Mouse (Mus musculus): ENCODE results near the gene Acvr1.

The Acvr1 gene

DNA sequence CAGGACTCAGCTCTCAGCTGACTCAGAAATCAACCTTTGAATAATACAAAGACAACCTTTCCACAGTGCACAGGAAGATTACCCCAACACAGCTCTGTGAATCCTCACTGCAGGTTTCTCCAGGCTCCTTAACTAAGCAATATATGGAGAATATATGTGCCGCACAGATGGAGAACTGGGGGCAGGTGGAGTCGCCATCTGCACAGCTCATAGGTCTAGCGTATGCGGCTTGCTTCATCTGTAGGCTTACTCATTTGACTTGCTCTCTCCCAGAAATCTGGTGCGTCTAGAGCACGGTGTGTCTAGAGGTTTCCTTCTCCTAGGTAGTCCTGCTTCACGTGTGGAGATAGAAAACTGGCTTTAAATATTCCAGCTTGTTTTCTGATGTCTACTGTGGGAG lies 134.7 kb downstream of the Acvr1 start:
- in situ Hi-C loops (cut with MboI; ENCODE audit: unreplicated experiment in 2 of 2), result no loop called here

DNA sequence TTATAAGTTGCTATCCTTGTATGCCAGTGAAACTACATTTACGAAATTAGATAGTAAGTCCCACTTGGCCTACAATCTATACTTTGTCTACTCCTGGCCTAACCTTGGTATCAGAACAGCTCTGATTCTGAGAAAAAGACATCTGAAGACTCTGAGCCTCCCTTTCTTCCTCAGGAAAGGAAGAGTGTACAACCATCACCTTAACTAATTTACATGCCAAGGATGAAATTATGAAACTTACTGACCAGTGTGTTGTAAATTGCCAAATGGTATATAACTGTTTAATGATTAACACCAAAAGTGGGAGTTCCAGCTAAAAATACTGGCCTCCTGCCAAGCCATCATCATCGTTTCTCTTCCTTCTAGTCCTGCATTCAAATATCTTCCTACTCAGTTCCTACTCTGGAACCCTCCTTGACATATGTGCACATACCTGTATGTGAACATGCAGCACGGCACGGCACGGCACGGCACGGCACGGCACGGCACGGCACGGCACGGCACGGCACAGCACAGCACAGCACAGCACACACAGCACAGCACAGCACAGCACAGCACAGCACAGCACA lies 141.4 kb downstream of the Acvr1 start:
- in situ Hi-C loops (cut with MboI; ENCODE audit: unreplicated experiment in 2 of 2), result loop anchor here (10.0 kb wide), 2 partner anchors 241 to 271 kb away; no protein-coding TSS in a partner anchor

DNA sequence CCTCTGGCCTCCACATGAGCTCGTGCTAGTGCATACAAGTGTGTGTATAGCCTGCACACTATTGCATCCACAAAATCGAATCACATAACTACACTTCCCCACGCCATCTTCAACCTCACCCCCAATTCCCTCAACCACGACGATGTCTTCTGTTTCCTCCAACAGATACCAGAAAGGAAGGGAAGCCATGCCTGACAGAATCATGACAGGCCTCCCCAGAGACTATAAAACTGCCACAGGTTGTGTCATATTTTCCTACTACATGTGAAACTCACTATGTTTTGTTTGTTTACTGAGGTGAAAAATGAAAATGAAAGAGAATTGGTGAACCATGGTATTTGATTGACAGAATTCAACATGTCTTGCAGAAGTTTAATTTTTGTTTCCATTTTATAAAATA lies 143.6 kb downstream of the Acvr1 start:
- in situ Hi-C loops (cut with MboI; ENCODE audit: unreplicated experiment in 2 of 2), result loop anchor here (10.0 kb wide), 2 partner anchors 239 to 269 kb away; no protein-coding TSS in a partner anchor

DNA sequence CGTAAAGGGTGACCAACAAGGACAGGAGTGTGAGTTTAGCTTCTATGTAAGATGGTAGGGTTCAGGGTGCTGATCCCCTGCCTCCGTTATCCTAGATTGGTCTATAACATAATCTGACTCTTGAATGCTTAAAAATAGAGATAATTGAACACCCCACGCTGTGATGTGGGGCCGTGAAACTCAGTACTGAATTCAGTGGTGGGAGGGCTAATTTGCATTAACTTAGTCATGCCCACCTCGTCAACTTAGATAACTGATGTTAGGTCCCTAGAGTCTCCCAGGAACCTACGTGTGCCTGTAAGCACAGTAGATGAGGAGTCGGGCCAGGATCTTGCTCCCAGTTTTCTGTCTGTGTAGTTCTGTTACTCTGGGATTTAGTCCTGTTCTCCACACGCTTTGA lies 147.4 kb downstream of the Acvr1 start:
- in situ Hi-C loops (cut with MboI; ENCODE audit: unreplicated experiment in 2 of 2), result loop anchor here (10.0 kb wide), 2 partner anchors 225 to 365 kb away; partner anchors contain the start of genes Cytip (in 1 of the 2) and Ermn (in 1 of the 2)

DNA sequence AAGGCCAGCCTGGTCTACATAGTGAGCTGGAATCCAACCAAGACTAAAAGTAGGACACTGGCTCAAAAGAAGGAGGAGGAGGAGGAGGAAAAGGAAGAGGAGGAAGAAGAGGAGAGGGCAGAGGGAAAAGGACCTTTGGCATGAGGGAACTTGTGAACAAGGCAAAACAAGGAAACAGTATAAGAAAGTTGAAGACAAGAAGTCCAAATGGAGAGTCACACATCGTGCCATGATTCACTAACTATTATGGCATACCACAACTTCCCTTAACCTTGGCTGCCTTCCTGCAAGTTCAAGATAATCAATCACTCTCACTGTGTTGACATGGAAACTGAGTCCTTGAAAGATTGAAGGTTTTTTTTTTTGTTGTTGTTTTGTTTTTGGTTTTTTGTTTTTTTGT lies 148.8 kb downstream of the Acvr1 start:
- in situ Hi-C loops (cut with MboI; ENCODE audit: unreplicated experiment in 2 of 2), result loop anchor here (10.0 kb wide), 2 partner anchors 223 to 363 kb away; partner anchors contain the start of genes Cytip (in 1 of the 2) and Ermn (in 1 of the 2)

DNA sequence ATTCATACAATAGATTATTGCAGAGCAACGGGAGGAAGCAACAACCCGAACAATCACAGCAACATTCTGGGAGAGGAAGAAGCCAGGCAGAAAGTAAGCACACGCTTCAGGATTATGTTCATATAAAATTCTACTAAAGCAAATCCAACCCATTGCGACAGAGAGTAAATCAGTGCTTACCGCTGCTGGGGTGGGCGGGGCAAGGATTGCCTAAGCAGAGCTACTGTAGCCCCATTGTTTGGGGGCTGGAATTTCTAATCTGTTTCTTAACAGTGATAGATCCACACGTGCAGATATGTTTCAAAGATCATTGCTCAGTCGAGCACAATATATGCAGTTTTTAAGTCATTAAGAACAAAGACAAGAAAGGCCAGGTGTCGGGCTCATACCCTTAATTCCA lies 149.3 kb downstream of the Acvr1 start:
- in situ Hi-C loops (cut with MboI; ENCODE audit: unreplicated experiment in 2 of 2), result loop anchor here (10.0 kb wide), 2 partner anchors 223 to 363 kb away; partner anchors contain the start of genes Cytip (in 1 of the 2) and Ermn (in 1 of the 2)

DNA sequence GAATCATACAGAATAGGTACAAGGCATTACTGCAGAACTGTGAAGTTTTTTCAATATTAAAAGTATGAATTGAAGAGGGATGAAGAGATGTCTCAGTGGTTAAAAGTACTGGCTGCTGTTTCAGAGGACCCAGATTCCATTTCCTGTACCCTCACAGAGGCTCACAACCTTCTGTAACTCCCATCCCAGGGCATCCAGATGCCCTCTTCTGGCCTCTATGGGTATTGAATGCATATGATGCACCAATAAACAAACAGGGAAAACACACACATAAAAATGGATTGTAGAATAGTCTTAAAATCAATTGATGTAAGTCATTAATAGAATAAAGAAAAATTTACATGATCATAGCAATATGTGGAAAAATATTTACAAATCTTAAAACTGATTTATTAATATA lies 151.9 kb downstream of the Acvr1 start:
- in situ Hi-C loops (cut with MboI; ENCODE audit: unreplicated experiment in 2 of 2), result loop anchor here (10.0 kb wide), 2 partner anchors 220 to 360 kb away; partner anchors contain the start of genes Cytip (in 1 of the 2) and Ermn (in 1 of the 2)

DNA sequence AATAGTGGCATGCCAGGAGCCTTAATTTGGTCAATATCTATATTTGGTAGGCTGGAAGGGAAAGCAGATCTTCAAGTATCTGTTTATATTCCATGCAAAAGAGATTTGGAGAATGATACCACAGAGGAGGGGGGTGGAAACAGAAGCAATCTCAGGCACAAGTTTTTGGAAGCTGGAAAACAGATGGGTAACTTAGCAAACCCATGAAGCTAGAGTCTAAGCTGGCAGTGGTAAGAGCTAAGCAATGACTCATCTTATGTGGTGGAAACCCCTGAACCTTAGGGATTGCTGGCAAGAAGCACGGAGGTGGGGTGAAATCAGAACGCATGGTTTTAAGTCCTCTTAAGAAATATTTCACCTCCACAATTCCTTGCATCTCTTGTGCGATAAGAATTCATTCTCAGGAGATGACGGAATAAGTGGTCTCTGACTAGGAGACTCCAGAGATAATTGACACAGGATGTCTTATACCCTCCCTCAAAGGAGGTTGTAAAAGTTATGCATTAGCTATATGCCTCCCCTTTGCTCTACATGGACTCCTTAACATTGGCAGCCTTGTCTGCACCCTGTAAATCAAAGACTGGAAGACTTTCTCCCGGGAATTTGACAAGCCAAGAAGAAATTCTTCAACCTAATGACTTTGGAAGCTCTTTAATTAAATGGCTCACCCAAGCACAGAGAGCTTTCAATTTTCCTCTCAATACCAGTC lies 157.9 kb downstream of the Acvr1 start:
- in situ Hi-C loops (cut with MboI; ENCODE audit: unreplicated experiment in 2 of 2), result loop anchor here in 1 of 2 experiments (10.0 kb wide), 1 partner anchor 114 kb away; no protein-coding TSS in a partner anchor

DNA sequence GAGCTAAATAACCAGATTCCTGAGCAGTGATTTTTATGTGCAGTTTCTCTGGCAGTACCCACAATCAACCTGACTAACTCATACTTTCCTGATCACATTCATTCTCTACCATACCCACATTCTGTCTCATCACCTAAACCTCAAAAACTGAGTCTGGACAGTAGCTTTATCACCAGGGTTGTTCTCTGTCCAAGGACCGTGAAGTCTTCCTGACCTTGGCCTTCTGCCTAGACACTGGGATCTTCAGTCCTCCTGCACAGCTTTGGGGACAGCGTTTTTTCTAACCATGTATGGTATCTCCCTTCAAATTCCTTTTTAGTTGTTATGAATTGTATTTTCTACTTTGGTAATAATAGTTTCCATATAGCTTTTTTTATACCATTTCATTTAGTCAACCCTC lies 163.5 kb downstream of the Acvr1 start:
- in situ Hi-C loops (cut with MboI; ENCODE audit: unreplicated experiment in 2 of 2), result loop anchor here in 1 of 2 experiments (10.0 kb wide), 1 partner anchor 109 kb away; no protein-coding TSS in a partner anchor

DNA sequence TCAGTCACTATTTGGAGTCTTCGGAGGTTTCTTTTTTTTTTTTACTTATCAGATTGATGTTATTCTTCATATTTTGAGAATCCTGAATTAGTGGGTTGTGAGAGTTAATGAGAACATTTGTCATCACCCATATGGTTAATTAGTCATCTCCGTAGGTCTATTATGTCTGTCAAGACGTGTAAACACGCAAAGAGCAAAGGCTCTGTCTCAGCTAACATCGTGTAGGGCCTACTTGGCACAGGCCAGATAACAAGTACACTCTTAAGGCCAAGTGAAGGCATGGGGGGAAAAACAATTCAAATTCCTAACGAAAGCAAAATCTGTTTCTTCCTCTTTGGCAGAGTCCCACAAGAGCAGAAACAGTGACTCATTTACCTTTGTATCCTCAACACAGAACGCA lies 178.4 kb downstream of the Acvr1 start:
- in situ Hi-C loops (cut with MboI; ENCODE audit: unreplicated experiment in 2 of 2), result no loop called here

DNA sequence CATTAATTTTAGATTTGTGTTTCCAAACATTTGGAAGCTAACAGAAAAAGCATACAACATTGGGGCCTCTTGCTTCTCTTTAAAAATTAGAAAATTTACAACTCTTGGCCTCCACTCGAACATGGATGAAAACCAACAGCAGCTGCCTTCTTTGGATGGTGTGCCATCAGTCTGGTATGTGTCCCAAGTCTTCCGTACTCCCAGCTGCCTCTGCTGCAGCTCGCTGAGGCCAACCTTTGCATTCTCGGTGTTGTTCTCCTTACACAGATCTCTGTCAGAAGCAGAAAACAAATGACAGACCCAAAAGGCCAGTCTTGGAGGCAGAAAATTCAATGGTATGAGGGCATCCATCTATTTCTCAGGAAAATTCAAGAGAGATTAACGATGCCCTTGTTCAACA lies 186.9 kb downstream of the Acvr1 start:
- in situ Hi-C loops (cut with MboI; ENCODE audit: unreplicated experiment in 2 of 2), result no loop called here

DNA sequence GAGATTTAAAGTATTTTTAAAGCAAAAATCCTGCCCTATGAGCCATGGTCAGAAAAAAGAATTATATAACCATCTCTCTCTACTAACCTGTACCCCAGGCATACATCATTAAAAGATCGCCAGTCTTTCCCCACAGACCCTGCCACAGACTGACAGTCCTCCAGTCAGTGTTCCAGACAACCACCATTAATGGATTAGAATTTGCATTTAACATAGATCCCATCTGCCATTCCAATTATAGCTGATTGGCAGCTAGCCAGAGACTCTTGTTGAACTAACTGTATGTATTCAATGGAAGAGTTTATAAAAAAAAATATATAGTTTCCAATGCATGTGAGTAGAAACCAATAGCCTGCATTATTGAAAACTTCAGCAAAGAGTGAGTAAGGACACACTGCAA lies 187.5 kb downstream of the Acvr1 start:
- in situ Hi-C loops (cut with MboI; ENCODE audit: unreplicated experiment in 2 of 2), result no loop called here

DNA sequence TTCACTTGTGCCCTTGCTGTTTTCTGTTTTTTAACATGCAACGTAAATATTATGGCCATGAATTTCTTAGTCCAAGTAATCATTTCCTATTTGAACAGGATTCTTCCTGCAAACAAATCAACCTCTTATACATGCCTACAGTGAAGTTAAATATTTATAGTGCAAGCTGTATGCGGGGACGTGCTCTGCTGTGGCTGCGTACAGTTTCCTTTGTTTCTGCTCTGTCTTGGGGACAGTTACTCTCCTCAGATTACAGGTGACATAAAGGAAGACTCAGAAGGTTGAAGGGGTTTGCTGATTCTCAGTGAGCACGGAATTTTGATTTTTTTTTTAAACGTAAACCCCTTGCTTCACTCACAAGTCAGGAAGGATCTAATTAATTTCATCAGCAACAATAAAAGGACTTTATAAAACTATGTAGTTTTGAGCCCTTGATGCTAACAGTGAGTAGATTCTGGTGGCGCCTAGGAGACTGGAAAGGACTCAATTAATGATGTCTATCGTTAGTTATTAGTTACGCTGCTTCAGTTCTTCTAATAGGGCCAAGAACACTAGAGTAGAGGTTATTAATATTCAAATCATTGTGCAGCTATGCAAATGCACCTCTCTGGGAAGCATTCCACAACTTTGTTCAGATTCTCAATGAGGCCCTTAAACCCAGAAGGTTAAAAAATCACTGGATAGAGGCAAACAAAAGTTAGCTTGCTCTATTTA lies 189.4 kb downstream of the Acvr1 start:
- in situ Hi-C loops (cut with MboI; ENCODE audit: unreplicated experiment in 2 of 2), result no loop called here

DNA sequence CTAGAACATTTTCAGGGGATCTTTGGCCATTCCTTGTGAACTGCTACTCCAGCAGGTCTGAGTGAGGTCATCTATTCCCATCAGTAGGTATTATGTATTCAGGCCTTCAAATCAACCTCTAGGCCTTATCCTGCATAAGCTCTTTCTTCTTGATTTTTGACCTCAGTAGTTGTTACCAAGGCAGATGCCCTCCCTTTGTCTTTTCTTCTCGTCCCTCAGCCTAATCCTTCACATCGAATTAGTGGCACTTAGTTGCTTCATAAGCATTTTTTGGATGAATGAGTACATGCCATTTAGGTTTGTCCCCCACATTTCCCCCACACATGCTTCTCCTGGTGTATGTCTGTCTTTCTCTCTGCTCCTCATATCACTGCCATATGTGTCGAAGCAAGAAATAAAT lies 200.8 kb downstream of the Acvr1 start:
- in situ Hi-C loops (cut with MboI; ENCODE audit: unreplicated experiment in 2 of 2), result no loop called here

DNA sequence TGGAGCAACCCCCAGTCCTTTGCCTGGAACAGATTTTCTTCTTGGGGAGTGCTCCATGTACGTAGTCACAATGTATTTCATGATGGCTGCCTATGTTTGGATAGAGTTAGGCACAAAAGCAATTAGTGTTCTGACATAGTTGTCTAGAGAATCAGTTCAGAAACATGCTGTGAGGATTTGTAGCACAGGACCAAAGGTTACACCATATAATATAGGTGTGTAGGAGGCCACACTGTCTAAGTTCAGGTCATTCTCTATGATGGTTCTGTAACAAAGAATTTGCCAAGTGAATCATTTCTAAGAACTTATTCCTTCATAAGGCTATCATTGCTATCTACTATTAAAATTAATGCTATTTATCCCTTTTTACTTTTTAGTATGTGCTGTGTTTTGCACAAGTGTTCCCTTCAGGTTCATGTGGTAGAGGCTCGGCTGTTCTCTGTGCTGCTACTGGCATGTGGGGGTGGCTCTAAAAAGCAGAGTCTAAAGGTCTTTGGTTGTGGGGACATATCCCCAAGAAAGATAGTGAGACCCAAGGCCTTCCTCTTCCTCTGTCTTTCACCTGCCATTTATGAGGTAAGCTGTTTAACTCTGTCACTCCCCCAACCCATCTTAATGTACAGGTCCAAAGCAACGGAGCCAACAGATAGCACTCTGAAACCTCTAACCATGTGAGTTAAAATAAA lies 205.5 kb downstream of the Acvr1 start:
- in situ Hi-C loops (cut with MboI; ENCODE audit: unreplicated experiment in 2 of 2), result no loop called here

DNA sequence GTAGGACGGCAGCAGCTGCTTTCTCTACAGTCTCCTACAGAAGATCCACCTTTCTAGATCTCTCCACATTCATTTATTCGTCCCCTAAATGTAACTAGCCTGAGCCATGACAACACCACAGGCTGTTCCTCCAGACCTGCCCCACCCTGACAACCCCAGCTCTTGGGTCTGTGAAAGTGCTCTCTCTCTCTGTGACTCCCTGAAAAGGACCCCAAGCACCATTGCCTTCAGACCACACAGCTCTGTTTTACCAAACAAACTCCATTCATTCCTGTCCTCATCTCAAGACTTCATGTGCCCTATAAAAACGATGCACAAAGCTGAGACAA lies 208.9 kb downstream of the Acvr1 start:
- in situ Hi-C loops (cut with MboI; ENCODE audit: unreplicated experiment in 2 of 2), result no loop called here

DNA sequence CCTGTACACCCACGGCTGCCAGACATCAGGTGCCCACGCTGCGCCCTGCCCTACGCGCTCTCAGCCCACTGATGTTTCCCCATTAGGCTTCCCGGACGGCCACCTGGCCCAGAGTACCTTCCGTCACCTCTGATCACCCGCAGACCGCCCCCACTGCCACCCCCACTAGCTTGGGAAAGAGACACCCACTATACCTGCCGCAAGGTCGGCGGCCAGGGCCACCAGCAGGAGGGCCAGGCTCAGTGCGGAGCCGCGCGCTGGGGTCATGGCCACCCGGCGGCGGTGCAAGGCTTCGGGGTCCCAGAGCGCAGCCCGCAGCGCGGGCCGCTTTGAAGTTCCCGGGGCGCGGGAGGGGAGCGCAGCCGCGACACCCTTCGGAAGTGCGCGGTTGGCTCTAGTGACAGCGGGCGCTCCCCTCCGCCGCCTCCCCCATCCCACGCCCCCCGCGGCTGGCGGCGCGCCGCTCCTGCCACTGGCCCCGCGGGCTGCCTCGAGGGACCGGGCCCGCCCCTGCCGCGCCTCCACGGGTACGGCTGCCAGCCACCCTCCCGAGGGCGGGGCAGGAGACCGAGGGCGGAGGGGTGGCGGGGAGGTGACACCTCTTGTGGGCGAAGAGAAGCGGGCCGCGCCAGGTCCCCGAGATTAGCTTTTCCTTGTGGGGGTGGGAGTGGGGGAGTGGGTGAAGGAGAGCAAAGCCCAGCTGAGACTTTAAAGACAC lies 209.4 kb downstream of the Acvr1 start, which contains the start of gene Acvr1c:
Gene Acvr1c, minus strand, starts transcription at position 482 of the 718 bp plus-strand sequence.
- in situ Hi-C loops (cut with MboI; ENCODE audit: unreplicated experiment in 2 of 2), result no loop called here

DNA sequence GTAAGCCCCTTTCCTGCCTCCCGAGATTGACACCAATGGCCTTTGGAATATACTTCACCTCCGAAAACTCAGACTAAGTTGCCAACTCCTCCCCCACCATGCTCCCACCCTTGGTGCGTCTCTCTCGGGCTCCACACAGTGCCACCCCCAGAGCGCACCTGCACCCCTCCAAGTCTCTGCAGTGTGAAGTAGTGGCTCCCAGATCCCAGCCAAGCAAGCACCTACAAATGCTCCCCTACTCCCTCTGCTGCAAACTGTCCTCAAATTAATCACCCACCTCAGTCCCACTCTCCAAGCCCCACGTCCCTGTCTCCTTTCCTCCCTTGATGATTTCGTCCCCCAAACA lies 209.9 kb downstream of the Acvr1 start:
- in situ Hi-C loops (cut with MboI; ENCODE audit: unreplicated experiment in 2 of 2), result no loop called here

DNA sequence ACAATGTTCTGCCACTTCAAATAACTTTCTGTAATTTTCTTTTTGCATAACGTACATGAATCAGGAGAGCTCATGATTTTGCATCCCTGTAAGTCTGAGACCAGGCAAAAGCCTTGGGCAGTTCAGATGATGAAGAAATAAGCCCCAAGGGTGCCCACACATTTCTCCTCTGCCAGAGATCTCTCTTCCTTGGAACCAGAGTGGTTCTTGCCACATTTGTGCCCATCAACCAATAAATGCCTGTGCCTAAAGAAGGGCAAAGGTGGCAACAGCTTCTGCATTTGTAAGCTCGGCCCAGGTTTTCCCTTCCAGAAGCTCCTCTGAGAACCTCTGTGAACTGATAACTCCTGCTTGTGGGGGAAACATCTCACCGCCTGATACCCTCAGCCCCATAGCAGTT lies 212.6 kb downstream of the Acvr1 start:
- in situ Hi-C loops (cut with MboI; ENCODE audit: unreplicated experiment in 2 of 2), result no loop called here

DNA sequence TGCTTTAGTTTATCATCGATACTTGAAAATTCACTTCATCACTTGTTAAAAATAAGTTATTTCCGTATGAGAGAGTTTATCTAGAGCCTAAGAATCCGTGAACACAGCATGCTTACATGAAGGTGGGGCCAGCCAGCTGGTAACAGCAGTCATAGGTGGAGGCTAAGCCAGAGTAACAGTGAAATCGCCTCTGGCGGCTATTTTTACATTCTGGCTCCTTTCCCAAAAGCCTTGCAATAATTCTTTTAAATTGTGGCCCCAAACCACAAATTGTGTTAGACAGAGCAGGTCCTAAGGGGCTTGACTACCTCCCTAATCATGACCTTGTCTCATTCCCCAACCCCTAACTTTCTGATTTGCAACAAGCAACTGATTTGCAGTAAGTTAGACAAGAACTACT lies 214.1 kb downstream of the Acvr1 start:
- in situ Hi-C loops (cut with MboI; ENCODE audit: unreplicated experiment in 2 of 2), result no loop called here
